Mouse (Mus musculus) common myeloid progenitor, adult 5-6 weeks (primary cell): ENCODE results near the gene Syce3. TPM values are rescaled to one million over a fixed set of nuclear protein-coding genes. Genes with fewer than 3 reads are reported as not detected.
A peak's percentile ranks its signal among the peaks of the same experiment; 100 is the strongest.
"Not testable (repeated sequence)": the region's sequence is repeated elsewhere in the genome, so short reads cannot be mapped to it uniquely, and the experiment has no call there.

Source experiments
- ATAC-seq: replicated peaks from 2 replicates; pipeline ENCODE4 v1.8.0; 2016; ENCODE audit warnings: low read depth, mild to moderate bottlenecking, moderate TSS enrichment, inconsistent platforms; ENCODE audit not compliant: poor library complexity, severe bottlenecking
- total RNA-seq: library from RNA; stranded (forward); fragments of 200-1000, 187-1606 nt; gene quantifications from 2 replicates; pipeline ENCODE4 v1.2.3, GENCODE M21; 2017

The Syce3 gene
- total RNA-seq = not detected in 2 replicates

DNA sequence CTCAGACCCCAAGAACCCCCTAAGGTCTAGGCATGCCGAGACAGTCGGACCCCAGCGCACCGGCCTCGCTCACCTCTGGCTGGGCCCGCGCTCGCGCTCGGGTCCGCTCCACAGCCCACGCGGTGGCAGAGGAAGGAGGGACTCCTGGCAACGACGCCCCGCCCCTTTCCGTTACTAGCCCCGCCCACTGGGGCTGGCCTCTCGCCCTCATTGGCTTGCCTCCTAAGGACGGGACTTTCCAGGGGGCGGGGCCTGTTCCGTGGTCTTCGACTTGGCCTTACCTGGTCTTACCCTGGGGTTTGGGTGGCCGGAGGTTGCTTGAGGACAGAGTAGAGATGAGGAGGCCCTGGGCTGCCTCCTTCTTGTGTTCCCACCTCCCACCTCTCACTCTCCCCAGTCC, at the start of gene Syce3:
Gene Syce3, minus strand, starts transcription at position 386 of the 400 bp plus-strand sequence.
- ATAC-seq = no peak

DNA sequence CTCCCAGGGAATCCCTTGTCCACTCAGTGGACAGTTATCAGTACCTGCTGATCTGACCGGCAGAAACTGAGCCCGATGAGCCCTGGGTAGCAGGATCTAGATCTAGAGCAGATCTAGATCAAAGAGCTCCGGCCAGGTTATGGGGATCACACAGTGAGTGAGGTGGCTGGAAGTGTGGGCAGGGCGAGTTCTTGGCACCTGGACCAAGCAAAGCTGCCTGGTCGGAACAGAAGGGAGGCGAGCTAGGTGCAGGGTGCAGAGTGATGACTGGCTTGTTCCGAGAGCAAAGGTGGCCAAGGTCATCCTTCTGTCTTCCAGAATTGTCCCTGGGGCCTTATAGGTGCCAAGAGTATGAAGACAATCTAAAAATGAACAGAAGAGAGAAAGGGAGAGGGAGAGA, 49.5 kb upstream of the Syce3 start:
- no peak for ATAC-seq

DNA sequence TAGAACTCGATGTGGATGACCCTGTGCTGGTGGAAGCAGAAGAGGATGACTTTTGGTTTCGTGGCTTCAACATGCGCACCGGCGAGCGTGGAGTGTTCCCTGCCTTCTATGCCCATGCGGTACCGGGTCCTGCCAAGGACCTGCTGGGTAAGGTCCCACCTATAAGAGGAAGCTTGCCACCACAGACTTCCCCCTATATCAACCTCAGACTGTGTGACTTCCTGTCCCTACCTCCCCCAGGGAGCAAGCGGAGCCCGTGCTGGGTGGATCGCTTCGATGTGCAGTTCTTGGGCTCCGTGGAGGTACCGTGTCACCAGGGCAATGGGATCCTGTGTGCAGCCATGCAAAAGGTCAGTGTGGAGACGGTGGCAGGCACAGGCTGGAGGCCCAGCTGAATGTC, 48.6 kb upstream of the Syce3 start:
- ATAC-seq = peak; percentile 52

DNA sequence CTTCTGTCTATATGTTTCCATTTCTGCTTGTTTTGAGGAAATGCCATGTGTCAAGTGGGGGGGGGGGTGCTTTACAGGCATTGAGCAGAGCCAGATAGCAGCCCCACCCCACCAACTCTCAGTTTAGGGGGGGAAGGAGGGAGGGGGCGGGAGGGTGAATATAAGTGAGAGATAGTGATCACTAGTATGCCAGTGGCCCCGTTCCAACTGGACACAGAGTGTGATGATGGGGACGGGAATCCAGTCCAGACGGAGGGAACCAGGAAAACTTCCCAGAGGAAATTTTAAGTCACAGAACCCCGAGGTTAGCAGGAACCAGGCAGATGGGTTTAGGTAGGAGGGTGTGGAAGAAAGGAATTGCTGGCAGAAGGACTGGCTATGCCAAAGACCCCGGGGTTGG, 45.3 kb upstream of the Syce3 start:
- no peak for ATAC-seq

DNA sequence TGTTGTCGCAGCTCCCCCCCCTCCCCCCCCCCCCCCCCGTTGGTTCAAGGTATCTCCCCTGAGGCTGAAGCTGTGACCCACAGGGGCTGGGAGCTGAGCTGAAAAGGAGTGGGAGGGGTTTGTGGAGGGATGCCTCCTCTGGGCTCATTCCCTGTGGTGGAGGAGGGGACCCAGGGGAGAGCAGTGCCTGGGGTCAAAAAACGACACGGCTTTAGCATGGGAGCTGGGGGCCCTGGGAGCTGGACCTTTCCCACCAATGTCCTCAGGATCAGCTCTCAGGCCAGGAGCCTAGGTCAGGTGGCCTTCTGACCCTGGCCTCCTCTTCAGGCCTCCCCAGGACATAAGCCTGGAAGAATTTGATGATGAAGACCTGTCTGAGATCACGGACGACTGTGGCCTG, 44.6 kb upstream of the Syce3 start:
- ATAC-seq = no peak

DNA sequence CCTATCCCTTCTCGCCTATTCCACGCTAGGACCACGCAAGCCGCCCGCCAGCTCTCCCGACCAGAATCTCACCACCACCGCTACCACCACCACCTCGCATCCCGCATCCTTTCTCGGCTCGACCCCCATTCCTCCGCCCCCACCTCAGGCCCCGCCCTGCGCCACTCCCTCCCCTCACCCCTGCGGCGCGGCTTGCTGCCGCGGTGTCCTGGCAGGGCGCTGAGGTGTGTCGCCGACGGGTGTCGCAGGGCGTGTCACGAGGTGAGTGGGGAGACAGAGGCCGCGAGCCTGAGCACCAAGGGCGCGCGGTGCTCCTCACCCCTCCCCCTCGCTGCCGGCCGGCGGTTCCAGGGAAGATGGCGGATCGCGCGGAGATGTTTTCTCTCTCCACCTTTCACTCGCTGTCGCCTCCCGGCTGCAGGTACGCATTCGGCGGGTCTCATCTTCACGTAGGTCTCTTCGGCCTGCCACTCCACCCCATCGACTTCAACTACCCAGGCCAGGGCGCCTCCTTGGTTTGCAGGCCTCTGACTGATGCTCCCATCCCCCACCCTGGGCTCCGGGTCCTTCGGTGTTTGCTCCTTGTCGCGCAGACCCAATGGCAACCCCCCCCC, 43.7 kb upstream of the Syce3 start, which contains the start of gene Mapk8ip2:
Gene Mapk8ip2, plus strand, starts transcription at position 49 of the 614 bp plus-strand sequence.
- no peak for ATAC-seq

DNA sequence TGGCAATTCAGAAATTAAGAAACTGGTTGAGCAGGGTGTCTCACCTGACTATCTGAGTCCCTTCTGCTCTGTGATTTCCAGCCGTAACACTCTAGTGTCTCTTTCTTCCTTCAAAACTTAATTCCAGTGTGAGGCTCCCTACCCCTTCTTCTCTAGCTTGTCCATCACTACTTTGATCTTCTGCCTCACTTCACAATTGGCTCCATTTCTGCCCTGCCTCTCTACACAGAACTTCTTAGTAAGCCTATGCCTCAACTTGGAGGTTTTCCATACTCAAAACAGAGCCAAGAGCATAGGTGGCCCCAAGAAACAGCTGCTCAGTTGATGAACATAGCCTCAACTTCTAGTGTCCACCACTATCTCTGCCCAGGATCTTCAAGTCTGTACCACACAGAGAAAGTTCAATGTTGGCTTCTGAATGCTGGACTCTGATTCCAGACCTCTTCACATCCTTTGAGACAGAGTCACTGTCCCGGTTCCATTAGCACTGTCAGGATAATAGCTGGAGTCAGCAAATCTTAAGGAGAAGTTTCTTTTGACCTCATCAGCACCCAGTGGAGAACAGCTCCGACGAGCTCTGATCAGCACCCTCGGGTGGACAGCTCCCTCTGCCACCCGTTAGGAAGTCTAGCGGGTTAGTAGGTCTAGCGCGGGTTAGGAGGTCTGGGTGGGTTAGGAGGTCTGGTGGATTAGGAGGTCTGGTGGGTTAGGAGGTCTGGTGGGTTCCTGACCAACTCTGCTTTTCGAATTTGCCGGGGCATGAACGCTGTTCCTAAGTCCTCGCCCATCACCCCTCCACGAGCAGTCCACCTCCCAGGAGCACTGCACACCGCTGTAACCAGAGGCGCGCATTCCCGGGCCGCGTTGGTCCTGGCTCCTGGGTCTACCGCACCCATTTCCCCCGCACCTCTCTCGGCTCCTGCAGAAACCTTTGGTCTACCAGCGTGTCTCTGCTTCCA, 42.9 kb upstream of the Syce3 start:
- ATAC-seq = peak; percentile 99

DNA sequence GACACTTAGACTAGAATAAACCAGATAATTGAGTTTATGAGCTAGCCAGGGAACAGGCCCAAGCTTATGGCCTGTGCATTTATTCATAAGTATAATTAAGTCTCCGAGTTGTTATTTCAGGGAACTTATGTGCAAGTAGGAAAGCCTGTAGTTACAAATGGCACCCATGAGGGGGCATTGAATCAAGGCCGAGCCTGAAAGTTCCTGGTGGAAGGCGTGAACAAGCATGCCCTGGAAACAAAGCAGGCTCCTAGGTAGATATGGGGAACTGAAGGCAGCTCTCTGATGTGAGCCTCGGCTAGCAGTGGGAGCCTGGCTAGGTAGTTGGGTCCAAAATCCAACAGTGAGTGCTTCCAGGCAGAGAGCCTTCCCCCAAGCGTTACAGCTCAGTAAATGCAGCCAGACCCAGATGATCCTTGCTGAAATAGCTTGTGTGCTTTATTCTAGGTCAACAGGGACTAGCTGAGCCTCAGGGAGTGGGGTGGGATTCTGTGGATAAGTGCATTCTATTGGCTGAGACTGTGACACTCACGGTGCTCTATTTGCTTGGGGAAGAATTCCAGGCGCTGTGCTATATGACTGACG, 32.3 kb upstream of the Syce3 start:
- ATAC-seq = no peak; the same call in 1 of the 2 replicates

DNA sequence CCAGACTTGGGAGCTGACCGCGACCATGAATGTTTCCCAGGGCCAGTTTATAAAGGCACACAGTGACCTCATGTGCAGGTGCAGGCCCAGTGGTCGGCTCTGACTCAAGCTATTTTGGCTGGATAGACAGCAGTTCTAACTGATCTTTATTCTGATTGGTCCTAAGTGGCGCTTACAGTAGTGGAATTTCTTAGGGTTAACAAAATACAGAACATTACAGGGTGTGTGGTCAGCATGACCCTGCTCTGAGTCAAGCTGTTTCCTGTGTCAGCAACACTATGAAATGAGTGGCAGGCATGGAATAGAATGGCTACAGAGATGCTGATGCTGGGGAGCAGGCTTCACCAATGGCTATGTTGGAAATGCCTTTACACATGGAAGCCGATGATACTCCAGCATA, 25.6 kb upstream of the Syce3 start:
- no peak for ATAC-seq

DNA sequence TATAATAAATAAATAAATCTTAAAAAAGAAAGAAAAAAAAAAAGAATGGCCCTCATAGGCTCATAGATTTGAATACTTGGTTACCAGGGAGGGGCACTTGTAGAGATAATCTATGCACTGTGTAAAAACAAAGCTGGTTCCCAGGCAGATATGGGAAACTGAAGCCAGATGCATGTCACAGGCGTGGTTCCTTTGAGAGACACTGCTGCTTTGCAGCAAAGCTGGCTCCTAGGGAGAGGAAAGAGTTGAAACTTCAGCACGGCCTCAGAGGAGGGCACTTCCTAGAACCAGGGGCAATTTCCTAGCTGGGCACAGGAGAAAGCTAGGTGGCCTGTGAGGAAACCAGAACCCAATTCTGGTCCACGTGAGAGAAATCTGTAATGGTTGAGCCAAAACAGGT, 23.8 kb upstream of the Syce3 start:
- ATAC-seq = no peak

DNA sequence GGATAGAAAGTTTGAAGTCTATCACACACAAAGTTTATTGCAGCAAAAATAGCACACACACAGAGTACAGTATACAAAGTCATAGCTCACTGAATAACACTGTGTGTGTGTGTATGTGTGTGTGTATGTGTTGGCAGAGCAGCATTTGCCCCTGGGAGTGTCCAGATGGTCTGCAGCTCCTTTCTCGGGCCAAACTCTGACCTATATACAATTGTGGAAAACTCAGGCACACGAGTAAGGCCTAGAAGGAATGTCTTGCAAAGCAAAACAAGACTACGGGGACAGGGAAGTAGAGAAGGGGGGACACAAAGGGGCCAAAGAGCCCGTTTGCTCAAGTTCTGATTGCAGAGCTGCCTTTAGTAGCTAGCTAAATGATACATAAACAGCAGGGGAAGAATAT, 22.6 kb upstream of the Syce3 start:
- no peak for ATAC-seq

DNA sequence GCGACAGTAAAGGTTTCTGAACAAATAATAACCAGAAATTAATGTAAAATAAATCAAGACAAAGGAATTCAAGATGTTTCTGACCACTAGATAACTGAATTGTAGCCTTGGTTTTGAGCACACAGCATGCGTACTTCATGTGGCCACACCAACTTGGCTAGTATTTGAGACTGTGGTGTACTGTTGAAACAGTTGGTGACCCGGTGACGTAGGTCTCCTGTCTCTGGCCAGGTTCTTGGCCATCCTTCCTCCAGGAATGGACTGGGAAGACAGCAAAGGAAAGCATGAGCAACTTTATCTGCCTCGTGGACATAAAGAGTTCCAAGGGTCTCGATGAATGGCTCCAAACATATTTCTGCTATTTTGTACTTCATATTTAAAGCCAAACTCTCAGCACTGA, 21.5 kb upstream of the Syce3 start:
- ATAC-seq = no peak

DNA sequence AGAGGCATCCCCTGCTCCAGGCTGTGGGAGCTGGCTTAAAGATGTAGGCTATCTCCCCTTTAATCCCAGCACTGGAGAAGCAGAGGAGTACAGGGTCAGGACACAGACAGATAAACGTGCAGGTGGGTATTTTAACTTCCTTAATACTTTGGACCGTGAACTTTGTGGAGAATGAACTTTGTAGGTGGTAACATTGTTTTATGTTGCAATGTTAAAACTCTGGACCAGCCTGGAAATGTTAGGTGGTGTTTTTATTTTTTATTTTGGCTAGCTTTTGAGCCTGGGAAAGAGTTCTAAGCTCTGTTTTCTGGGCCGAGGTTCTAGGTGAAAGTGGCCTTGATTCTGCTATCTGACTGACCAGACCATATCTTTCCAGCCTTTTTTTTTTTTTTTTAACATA, 21.0 kb upstream of the Syce3 start:
- no peak for ATAC-seq

DNA sequence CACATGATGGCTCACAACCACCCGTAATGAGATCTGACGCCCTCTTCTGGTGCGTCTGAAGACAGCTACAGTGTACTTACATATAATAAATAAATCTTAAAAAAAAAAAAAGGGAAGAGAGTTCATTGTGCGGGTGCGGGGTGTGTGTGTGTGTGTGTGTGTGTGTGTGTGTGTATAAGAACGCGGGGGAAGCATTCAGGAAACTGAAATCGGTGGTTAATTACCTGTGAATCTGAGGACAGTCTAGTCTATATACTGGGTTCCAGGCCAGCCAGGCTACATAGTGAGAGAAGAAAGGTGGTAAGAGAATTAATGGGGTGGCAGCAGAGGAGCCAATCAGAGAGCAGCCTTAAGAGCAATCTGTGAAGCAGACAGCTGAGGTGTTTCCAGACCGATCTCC, 20.5 kb upstream of the Syce3 start:
- ATAC-seq = not testable (repeated sequence)

DNA sequence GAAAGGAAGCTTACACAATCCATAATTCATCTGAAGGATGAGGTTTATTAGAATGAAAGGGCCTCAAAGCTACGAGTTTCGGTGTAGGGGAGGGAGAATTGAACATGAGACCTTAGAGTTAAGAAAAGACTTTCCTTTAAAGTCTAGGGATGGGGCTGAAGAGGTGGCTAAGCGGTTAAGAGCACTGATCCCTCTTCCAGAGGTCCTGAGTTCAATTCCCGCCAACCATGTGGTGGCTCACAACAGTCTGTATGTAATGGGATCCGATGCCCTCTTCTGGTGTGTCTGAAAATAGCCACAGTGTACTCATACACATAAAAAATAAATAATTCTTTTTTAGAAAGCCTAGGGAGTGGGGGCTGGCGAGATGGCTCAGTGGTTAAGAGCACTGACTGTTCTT, 20.0 kb upstream of the Syce3 start:
- no peak for ATAC-seq

DNA sequence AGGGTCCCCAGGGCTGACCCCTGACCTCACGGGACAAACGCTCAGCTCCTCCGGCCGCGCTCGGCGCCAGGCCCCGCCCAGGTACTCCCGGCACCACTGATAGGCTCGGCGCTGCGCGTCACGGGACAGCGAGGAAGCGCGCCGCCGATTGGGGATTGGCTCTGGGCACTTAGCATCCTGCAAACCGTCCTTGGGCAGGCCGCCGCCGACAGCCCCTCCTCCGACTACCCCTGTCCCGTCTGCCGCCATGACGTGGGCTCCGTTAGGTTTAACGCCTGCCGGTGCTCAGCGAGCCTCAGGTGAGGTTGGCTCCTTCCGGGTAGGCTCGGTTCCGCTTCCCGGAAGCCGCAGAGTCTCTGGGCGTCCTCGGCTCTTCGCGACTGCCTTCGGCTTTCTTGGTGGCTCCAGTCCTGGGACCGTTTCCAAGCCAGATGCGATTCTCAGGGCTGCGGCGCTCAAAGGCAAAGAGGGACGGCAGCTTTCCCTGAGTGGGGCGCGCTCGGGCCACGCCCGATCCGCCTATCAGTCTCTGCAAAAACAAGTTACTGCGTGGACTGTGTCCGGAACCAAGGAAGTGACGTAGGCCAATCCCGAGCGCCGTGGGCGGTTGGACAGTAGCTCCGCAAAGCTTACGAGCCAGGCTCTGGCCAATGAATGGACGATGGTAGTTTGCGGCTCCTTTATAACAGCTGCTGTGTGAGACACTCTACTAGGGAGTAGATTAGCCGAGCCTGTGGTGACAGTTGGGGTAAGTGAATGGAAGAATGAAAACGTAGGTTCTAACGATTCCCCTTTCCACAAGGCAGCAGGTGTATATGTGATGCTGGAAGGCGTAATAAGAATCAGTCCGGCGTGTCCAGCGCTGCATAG, 19.3 kb upstream of the Syce3 start, which contains the start of the genes C730034F03Rik, Gm44502 and Chkb:
Gene C730034F03Rik, plus strand, starts transcription at position 238 of the 870 bp plus-strand sequence.
Gene Gm44502, minus strand, starts transcription at position 345 of the 870 bp plus-strand sequence.
Gene Chkb, minus strand, starts transcription at position 557 of the 870 bp plus-strand sequence.
- peak; percentile 89 for ATAC-seq

DNA sequence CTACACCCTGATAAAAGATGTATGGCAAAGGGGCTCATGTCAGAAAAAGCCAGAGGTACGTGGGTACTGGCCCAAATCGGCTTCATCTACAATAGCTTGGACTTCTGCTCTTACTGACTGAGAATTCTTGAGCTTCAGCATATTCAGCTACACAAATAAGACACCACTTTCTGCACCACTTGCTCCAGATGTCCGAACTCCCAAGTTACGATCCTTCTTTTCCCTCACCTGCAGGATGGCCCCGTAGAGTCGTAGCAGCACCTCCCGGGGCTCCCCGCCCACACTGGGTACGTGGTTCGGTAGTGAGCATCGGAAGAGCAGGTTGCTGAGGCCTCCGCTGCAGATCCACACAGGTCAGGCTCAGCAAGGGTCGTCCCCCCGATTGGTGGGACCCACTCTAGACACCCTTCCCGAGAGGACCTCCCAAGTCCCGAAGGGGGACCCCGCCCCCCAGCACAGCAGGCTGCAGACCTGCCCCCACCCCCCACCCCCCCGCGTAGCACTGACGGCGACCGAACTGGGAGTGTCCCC, 18.6 kb upstream of the Syce3 start:
- 0 out of 2 replicates have a peak, but pooled peaks have one; percentile 1 for ATAC-seq

DNA sequence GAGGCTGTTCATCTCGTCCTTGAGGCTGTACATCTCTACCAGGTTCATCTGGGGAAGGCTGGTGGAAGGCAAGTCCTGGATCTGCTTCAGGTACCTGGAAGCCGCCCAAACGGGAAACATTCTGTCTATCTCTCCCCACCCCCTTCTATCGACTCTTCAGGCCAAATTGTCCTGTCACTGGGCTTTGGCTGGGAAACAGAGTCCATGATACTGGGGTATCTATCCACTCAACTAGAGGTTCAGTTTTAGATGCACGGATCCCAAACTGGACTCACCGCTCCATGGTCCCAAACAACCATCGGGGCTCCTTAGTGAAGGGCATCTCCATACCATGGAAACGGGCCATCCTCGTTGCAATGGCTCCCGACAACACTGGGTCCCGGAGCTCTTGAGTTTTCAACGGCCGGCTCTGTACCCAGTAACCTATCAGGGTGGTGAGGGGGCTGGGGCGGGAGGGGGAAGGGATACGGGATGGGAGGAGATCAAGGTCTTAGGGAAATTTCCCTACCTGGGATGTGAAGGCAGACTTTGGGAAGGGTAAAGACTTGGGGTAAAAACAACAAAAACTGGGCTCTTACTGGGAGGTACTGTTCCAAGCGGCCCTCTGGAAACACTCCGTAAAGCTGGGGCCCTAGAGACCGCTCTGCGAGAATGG, 18.0 kb upstream of the Syce3 start:
- no peak for ATAC-seq

DNA sequence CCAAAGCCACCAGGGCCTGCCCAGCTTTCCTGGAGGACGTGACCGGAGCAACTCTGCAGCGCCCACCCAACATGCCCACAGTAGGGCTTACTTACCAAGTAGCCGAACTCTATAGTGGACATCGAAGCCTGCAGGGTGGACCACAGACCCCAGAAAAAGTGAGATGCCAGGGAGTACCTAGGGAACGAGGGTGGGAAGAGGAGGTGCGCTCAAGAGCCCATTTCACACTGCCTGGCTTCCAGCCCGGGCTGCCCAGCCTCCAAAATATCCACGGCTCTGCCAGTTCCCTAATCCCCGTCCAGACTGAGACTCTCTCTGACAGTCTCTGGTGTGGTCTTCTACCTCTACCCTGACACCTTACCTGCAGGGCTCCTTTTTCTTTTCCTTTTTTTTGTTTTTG, 16.4 kb upstream of the Syce3 start:
- ATAC-seq = no peak
